9 mouse cellular contexts compared by ENCODE assay signal in the genomic region with DNA sequence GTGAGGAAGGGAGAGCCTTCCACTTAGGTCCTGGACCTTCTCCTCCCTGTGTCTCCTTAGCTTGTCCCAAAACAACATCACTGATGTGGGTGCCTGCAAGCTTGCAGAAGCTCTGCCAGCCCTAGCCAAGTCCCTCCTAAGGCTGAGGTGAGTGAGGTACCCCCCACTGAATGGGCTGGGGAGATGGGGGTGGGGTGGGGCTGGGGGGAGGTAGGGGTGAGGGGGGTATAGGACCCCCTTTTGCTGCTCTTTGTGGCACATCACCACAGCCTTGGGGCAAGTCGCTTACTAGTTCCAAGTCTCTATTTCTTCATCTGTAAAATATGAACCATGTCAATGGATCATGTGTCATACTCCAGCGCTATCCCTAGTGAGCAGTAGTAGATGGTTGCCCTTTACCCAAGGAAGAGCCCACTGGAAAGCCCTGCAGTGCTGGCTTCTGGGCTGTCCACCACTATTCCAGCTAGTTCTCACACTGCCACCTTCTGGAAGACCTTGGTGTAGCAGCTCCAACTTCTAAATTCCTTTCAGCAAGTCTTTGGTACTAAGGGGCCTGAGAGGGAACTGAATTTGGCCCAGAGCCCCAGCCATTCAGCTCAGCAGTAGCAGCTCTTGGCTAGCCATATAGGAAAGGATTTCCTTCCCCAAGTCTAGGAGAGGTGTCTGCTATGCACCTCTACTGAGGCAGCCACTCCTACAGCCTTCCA. TPM values are rescaled to one million over a fixed set of nuclear protein-coding genes. Genes with fewer than 3 reads are reported as not detected.
A peak's percentile ranks its signal among the peaks of the same experiment; 100 is the strongest.
DNase-seq lines count a peak whose midpoint lies in the region; ATAC-seq and TF ChIP-seq lines count a peak whose summit lies in the region.
"Had no signal": no experiment of that assay in that cellular context is flagged by ENCODE, and none has a peak within 500 bp of the region (broad histone marks: within the 10 kb centered on the region; RNA-seq: fewer than 3 reads in every experiment).

No protein-coding gene starts in this region.

- no peak overlapping the region for H3K27ac ChIP-seq in forebrain, embryonic 13.5 days
- H3K27ac ChIP-seq in lung, embryonic 16.5 days (ENCODE audit: low read length): no peak overlapping the region
- H3K27ac ChIP-seq: macrophage had no signal

- TF ChIP-seq CTCF in brain, embryonic 14.5 days (IDR thresholded peaks at IDR 0.05; ENCODE audit: borderline replicate concordance, extremely low read depth, insufficient read depth, insufficient read length): peak; percentile 76

- H3K36me3 ChIP-seq in forebrain, embryonic 13.5 days (ENCODE audit: poor library complexity, severe bottlenecking): no peaks in the 10 kb centered on the region
- H3K36me3 ChIP-seq in lung, embryonic 16.5 days (ENCODE audit: control insufficient read depth, insufficient read depth, low read length): no peaks in the 10 kb centered on the region

- no peak for TF ChIP-seq POLR2A in brain, embryonic 14.5 days (IDR thresholded peaks at IDR 0.05; ENCODE audit: borderline replicate concordance, extremely low read depth, insufficient read depth, insufficient read length, poor library complexity, severe bottlenecking)

- no peaks in the 10 kb centered on the region for H3K4me1 ChIP-seq in forebrain, embryonic 13.5 days
- 0 out of 2 replicates have a peak, but pooled peaks cover 3% of the 10 kb centered on the region for H3K4me1 ChIP-seq in lung, embryonic 16.5 days (replicated peaks; ENCODE audit: control insufficient read depth, insufficient read depth, low read length)

- no peak overlapping the region for H3K4me2 ChIP-seq in forebrain, embryonic 13.5 days
- no peak overlapping the region for H3K4me2 ChIP-seq in lung, embryonic 16.5 days (ENCODE audit: low read depth, low read length)

- H3K9ac ChIP-seq in forebrain, embryonic 13.5 days: no peak overlapping the region
- H3K9ac ChIP-seq in lung, embryonic 16.5 days (ENCODE audit: low read length): no peak overlapping the region

- peak; percentile 81 for ATAC-seq in forebrain, embryonic 13.5 days
- peak; percentile 68 for ATAC-seq in lung, embryonic 16.5 days (ENCODE audit: low read depth)

- no peaks in the 10 kb centered on the region for H3K27me3 ChIP-seq in forebrain, embryonic 13.5 days
- H3K27me3 ChIP-seq in lung, embryonic 16.5 days (ENCODE audit: control insufficient read depth, insufficient read depth, low read depth, low read length): no peaks in the 10 kb centered on the region

- intact Hi-C loops in heart, postnatal 14 days (cut with DNase I): loop anchor here (5.0 kb wide), 3 partner anchors 109 to 434 kb away; a partner anchor contains a TSS

- WGBS in forebrain, embryonic 13.5 days: 39% methylated on average over 2 of the region's 2 CpGs
- 30% methylated on average over 2 of the region's 2 CpGs for WGBS in lung, embryonic 16.5 days

- no peaks in the 10 kb centered on the region for H3K9me3 ChIP-seq in forebrain, embryonic 13.5 days (replicated peaks)
- H3K9me3 ChIP-seq in lung, embryonic 16.5 days (ENCODE audit: control insufficient read depth, low read length): no peaks in the 10 kb centered on the region

- peak; percentile 73 for DNase-seq in ES-CJ7 (ENCODE audit: low read depth, low spot score)
- DNase-seq in brain, embryonic 14.5 days (ENCODE audit: low read depth): peak; percentile 92
- DNase-seq in heart, postnatal 14 days: peak; percentile 73 to 88
- DNase-seq in kidney, postnatal 4 days: peak; percentile 91
- peak; percentile 87 for DNase-seq in retina, postnatal 1 day
- DNase-seq in urinary bladder, postnatal 36 days (ENCODE audit: low spot score in 2 of 2): peak; percentile 46 to 63

- H3K4me3 ChIP-seq in forebrain, embryonic 13.5 days: no peak overlapping the region
- no peak overlapping the region for H3K4me3 ChIP-seq in lung, embryonic 16.5 days (ENCODE audit: low read length)

RNA-seq across cellular contexts. Expression of a gene that starts 21.8 kb away (rescaled TPM):
- polyA plus RNA-seq in brain, embryonic 14.5 days (2012; rRNA removed): 36.2 and 50.3 TPM in 2 replicates
- polyA plus RNA-seq in forebrain, embryonic 13.5 days (2015; fragmentation: Nextera tagmentation; extraction: Ambion mirVana): 15.0 and 17.3 TPM in 2 replicates
- 10 to 100 TPM; 29.4 to 32.5 TPM for total RNA-seq in heart, postnatal 14 days (2021)
- polyA plus RNA-seq in lung, embryonic 16.5 days (2015; fragmentation: Nextera tagmentation; extraction: Ambion mirVana): 9.7 and 16.2 TPM in 2 replicates

RNA-seq across cellular contexts. Expression of a gene that starts 24.1 kb away (rescaled TPM):
- 27.8 and 39.3 TPM in 2 replicates for polyA plus RNA-seq in brain, embryonic 14.5 days (2012; rRNA removed)
- polyA plus RNA-seq in forebrain, embryonic 13.5 days (2015; fragmentation: Nextera tagmentation; extraction: Ambion mirVana): 54.3 and 61.7 TPM in 2 replicates
- 10 to 100 TPM; 46.0 to 50.7 TPM for total RNA-seq in heart, postnatal 14 days (2021)
- polyA plus RNA-seq in lung, embryonic 16.5 days (2015; fragmentation: Nextera tagmentation; extraction: Ambion mirVana): 27.3 and 30.6 TPM in 2 replicates

RNA-seq across cellular contexts. Expression of a gene that starts 41.2 kb away (rescaled TPM):
- polyA plus RNA-seq in brain, embryonic 14.5 days (2012; rRNA removed): 0.03 and 0.04 TPM in 2 replicates
- polyA plus RNA-seq in forebrain, embryonic 13.5 days (2015; fragmentation: Nextera tagmentation; extraction: Ambion mirVana): 0.29 and 0.40 TPM in 2 replicates
- under 1 TPM; 0.29 to 0.66 TPM for total RNA-seq in heart, postnatal 14 days (2021)
- polyA plus RNA-seq in lung, embryonic 16.5 days (2015; fragmentation: Nextera tagmentation; extraction: Ambion mirVana): 0.92 and 1.4 TPM in 2 replicates
